Mouse (Mus musculus): Measurements from ENCODE around the gene Ptprd. TPM values are rescaled to one million over a fixed set of nuclear protein-coding genes. Genes with fewer than 3 reads are reported as not detected.

Gene Ptprd
- polyA plus RNA-seq, 1 experiment from 2014 or later = 6.3 TPM

GRCm38 (mm10) chr4:77649615-77650325, 562.0 kb downstream of the Ptprd start:
- H3K4me1 ChIP-seq (ENCODE audit: control insufficient read depth, low read depth, low read length) = no peaks in the 10 kb centered on the region
- 55% methylated on average over 3 of the region's 3 CpGs for WGBS (ENCODE audit: insufficient replicate concordance)
- H3K27ac ChIP-seq (ENCODE audit: low read length) = no peak overlapping the region
- no peaks in the 10 kb centered on the region for H3K9me3 ChIP-seq (replicated peaks; ENCODE audit: control insufficient read depth, low read length)
- H3K9ac ChIP-seq (ENCODE audit: low read depth, low read length) = no peak overlapping the region
- no peak overlapping the region for H3K4me3 ChIP-seq (ENCODE audit: low read depth, low read length)
- no peak for ATAC-seq (ENCODE audit: low read depth)
- no peak overlapping the region for H3K4me2 ChIP-seq (ENCODE audit: low read depth, low read length)
- H3K36me3 ChIP-seq (ENCODE audit: control insufficient read depth, insufficient read depth) = no peaks in the 10 kb centered on the region
- no peaks in the 10 kb centered on the region for H3K27me3 ChIP-seq (ENCODE audit: control insufficient read depth, insufficient read depth, low read depth, low read length)

- ATAC-seq (ENCODE audit: low read depth) = no peak
- WGBS (ENCODE audit: insufficient replicate concordance) = 62% methylated on average over 2 of the region's 2 CpGs
- no peaks in the 10 kb centered on the region for H3K9me3 ChIP-seq (replicated peaks; ENCODE audit: control insufficient read depth, low read length)
- no peaks in the 10 kb centered on the region for H3K4me1 ChIP-seq (ENCODE audit: control insufficient read depth, low read depth, low read length)
- H3K4me3 ChIP-seq (ENCODE audit: low read depth, low read length) = no peak overlapping the region
- H3K4me2 ChIP-seq (ENCODE audit: low read depth, low read length) = no peak overlapping the region
- no peak overlapping the region for H3K27ac ChIP-seq (ENCODE audit: low read length)
- no peak overlapping the region for H3K9ac ChIP-seq (ENCODE audit: low read depth, low read length)
- H3K27me3 ChIP-seq (ENCODE audit: control insufficient read depth, insufficient read depth, low read depth, low read length) = no peaks in the 10 kb centered on the region
- no peaks in the 10 kb centered on the region for H3K36me3 ChIP-seq (ENCODE audit: control insufficient read depth, insufficient read depth)
Measured at GRCm38 (mm10) chr4:77648911-77649310, 562.9 kb downstream of the Ptprd start.

- no peaks in the 10 kb centered on the region for H3K27me3 ChIP-seq (ENCODE audit: control insufficient read depth, insufficient read depth, low read depth, low read length)
- H3K4me2 ChIP-seq (ENCODE audit: low read depth, low read length) = no peak overlapping the region
- no peak overlapping the region for H3K27ac ChIP-seq (ENCODE audit: low read length)
- no peaks in the 10 kb centered on the region for H3K9me3 ChIP-seq (replicated peaks; ENCODE audit: control insufficient read depth, low read length)
- WGBS (ENCODE audit: insufficient replicate concordance) = 73% methylated on average over 5 of the region's 5 CpGs
- ATAC-seq (ENCODE audit: low read depth) = no peak
- no peaks in the 10 kb centered on the region for H3K4me1 ChIP-seq (ENCODE audit: control insufficient read depth, low read depth, low read length)
- no peak overlapping the region for H3K9ac ChIP-seq (ENCODE audit: low read depth, low read length)
- H3K36me3 ChIP-seq (ENCODE audit: control insufficient read depth, insufficient read depth) = no peaks in the 10 kb centered on the region
- no peak overlapping the region for H3K4me3 ChIP-seq (ENCODE audit: low read depth, low read length)
Measured at GRCm38 (mm10) chr4:77647451-77648137, 564.2 kb downstream of the Ptprd start.

GRCm38 (mm10) chr4:77644435-77644834, 567.3 kb downstream of the Ptprd start:
- H3K4me3 ChIP-seq (ENCODE audit: low read depth, low read length) = no peak overlapping the region
- no peak overlapping the region for H3K27ac ChIP-seq (ENCODE audit: low read length)
- H3K9ac ChIP-seq (ENCODE audit: low read depth, low read length) = no peak overlapping the region
- H3K9me3 ChIP-seq (replicated peaks; ENCODE audit: control insufficient read depth, low read length) = no peaks in the 10 kb centered on the region
- no peaks in the 10 kb centered on the region for H3K36me3 ChIP-seq (ENCODE audit: control insufficient read depth, insufficient read depth)
- no peak overlapping the region for H3K4me2 ChIP-seq (ENCODE audit: low read depth, low read length)
- no peak for ATAC-seq (ENCODE audit: low read depth)
- no peaks in the 10 kb centered on the region for H3K4me1 ChIP-seq (ENCODE audit: control insufficient read depth, low read depth, low read length)
- H3K27me3 ChIP-seq (ENCODE audit: control insufficient read depth, insufficient read depth, low read depth, low read length) = no peaks in the 10 kb centered on the region

- no peak overlapping the region for H3K4me2 ChIP-seq (ENCODE audit: low read depth, low read length)
- no peak overlapping the region for H3K27ac ChIP-seq (ENCODE audit: low read length)
- H3K4me3 ChIP-seq (ENCODE audit: low read depth, low read length) = no peak overlapping the region
- H3K36me3 ChIP-seq (ENCODE audit: control insufficient read depth, insufficient read depth) = no peaks in the 10 kb centered on the region
- no peaks in the 10 kb centered on the region for H3K27me3 ChIP-seq (ENCODE audit: control insufficient read depth, insufficient read depth, low read depth, low read length)
- no peak for ATAC-seq (ENCODE audit: low read depth)
- H3K9ac ChIP-seq (ENCODE audit: low read depth, low read length) = no peak overlapping the region
- H3K4me1 ChIP-seq (ENCODE audit: control insufficient read depth, low read depth, low read length) = no peaks in the 10 kb centered on the region
- 73% methylated on average over 7 of the region's 7 CpGs for WGBS (ENCODE audit: insufficient replicate concordance)
- H3K9me3 ChIP-seq (replicated peaks; ENCODE audit: control insufficient read depth, low read length) = no peaks in the 10 kb centered on the region
Measured at GRCm38 (mm10) chr4:77640022-77640421, 571.7 kb downstream of the Ptprd start.

GRCm38 (mm10) chr4:77613129-77613528, 598.6 kb downstream of the Ptprd start:
- Histone ChIP-seq H3K4me1 (ENCODE audit: control insufficient read depth, low read depth, low read length) (no peaks in the 10 kb centered on the region), H3K27ac (ENCODE audit: low read length) (no peak overlapping the region), H3K9ac (ENCODE audit: low read depth, low read length) (no peak overlapping the region), H3K4me2 (ENCODE audit: low read depth, low read length) (no peak overlapping the region), H3K9me3 (replicated peaks; ENCODE audit: control insufficient read depth, low read length) (no peaks in the 10 kb centered on the region), H3K4me3 (ENCODE audit: low read depth, low read length) (no peak overlapping the region), H3K36me3 (ENCODE audit: control insufficient read depth, insufficient read depth) (no peaks in the 10 kb centered on the region), H3K27me3 (ENCODE audit: control insufficient read depth, insufficient read depth, low read depth, low read length) (no peaks in the 10 kb centered on the region)
- WGBS (ENCODE audit: insufficient replicate concordance) = 87% methylated on average over 1 of the region's 1 CpGs
- ATAC-seq (ENCODE audit: low read depth) = no peak

- no peaks in the 10 kb centered on the region for H3K9me3 ChIP-seq (replicated peaks; ENCODE audit: control insufficient read depth, low read length)
- no peak overlapping the region for H3K9ac ChIP-seq (ENCODE audit: low read depth, low read length)
- H3K4me1 ChIP-seq (ENCODE audit: control insufficient read depth, low read depth, low read length) = no peaks in the 10 kb centered on the region
- H3K27me3 ChIP-seq (ENCODE audit: control insufficient read depth, insufficient read depth, low read depth, low read length) = no peaks in the 10 kb centered on the region
- H3K4me3 ChIP-seq (ENCODE audit: low read depth, low read length) = no peak overlapping the region
- no peak overlapping the region for H3K4me2 ChIP-seq (ENCODE audit: low read depth, low read length)
- 46% methylated on average over 1 of the region's 1 CpGs for WGBS (ENCODE audit: insufficient replicate concordance)
- H3K36me3 ChIP-seq (ENCODE audit: control insufficient read depth, insufficient read depth) = no peaks in the 10 kb centered on the region
- ATAC-seq (ENCODE audit: low read depth) = no peak
- H3K27ac ChIP-seq (ENCODE audit: low read length) = no peak overlapping the region
Measured at GRCm38 (mm10) chr4:77586624-77587023, 625.1 kb downstream of the Ptprd start.

GRCm38 (mm10) chr4:77586222-77586621, 625.5 kb downstream of the Ptprd start:
- H3K36me3 ChIP-seq (ENCODE audit: control insufficient read depth, insufficient read depth) = no peaks in the 10 kb centered on the region
- no peaks in the 10 kb centered on the region for H3K27me3 ChIP-seq (ENCODE audit: control insufficient read depth, insufficient read depth, low read depth, low read length)
- no peak overlapping the region for H3K4me3 ChIP-seq (ENCODE audit: low read depth, low read length)
- no peak overlapping the region for H3K9ac ChIP-seq (ENCODE audit: low read depth, low read length)
- no peak for ATAC-seq (ENCODE audit: low read depth)
- H3K4me2 ChIP-seq (ENCODE audit: low read depth, low read length) = no peak overlapping the region
- no peaks in the 10 kb centered on the region for H3K4me1 ChIP-seq (ENCODE audit: control insufficient read depth, low read depth, low read length)
- WGBS (ENCODE audit: insufficient replicate concordance) = 35% methylated on average over 1 of the region's 1 CpGs
- no peaks in the 10 kb centered on the region for H3K9me3 ChIP-seq (replicated peaks; ENCODE audit: control insufficient read depth, low read length)
- no peak overlapping the region for H3K27ac ChIP-seq (ENCODE audit: low read length)

- no peaks in the 10 kb centered on the region for H3K9me3 ChIP-seq (replicated peaks; ENCODE audit: control insufficient read depth, low read length)
- no peak overlapping the region for H3K4me2 ChIP-seq (ENCODE audit: low read depth, low read length)
- 19% methylated on average over 14 of the region's 14 CpGs for WGBS (ENCODE audit: insufficient replicate concordance)
- no peaks in the 10 kb centered on the region for H3K27me3 ChIP-seq (ENCODE audit: control insufficient read depth, insufficient read depth, low read depth, low read length)
- no peaks in the 10 kb centered on the region for H3K4me1 ChIP-seq (ENCODE audit: control insufficient read depth, low read depth, low read length)
- no peak for ATAC-seq (ENCODE audit: low read depth)
- H3K9ac ChIP-seq (ENCODE audit: low read depth, low read length) = no peak overlapping the region
- no peak overlapping the region for H3K27ac ChIP-seq (ENCODE audit: low read length)
- H3K4me3 ChIP-seq (ENCODE audit: low read depth, low read length) = no peak overlapping the region
- no peaks in the 10 kb centered on the region for H3K36me3 ChIP-seq (ENCODE audit: control insufficient read depth, insufficient read depth)
Measured at GRCm38 (mm10) chr4:77558404-77559202, 653.2 kb downstream of the Ptprd start.

All from liver, embryonic 16.5 days (tissue).